Mouse (Mus musculus) neural tube, postnatal 0 days (tissue): ENCODE data around the gene Cryaa. TPM values are rescaled to one million over a fixed set of nuclear protein-coding genes. Genes with fewer than 3 reads are reported as not detected.

Experiments used
- polyA plus RNA-seq: library from polyadenylated mRNA; unstranded; fragments of >200 nt; fragmentation: Nextera tagmentation; extraction: Ambion mirVana; gene quantifications from 2 replicates; pipeline ENCODE4 v1.2.1, GENCODE M21; 2015

Cryaa gene
- polyA plus RNA-seq = 0.80 and 0.90 TPM in 2 replicates

DNA sequence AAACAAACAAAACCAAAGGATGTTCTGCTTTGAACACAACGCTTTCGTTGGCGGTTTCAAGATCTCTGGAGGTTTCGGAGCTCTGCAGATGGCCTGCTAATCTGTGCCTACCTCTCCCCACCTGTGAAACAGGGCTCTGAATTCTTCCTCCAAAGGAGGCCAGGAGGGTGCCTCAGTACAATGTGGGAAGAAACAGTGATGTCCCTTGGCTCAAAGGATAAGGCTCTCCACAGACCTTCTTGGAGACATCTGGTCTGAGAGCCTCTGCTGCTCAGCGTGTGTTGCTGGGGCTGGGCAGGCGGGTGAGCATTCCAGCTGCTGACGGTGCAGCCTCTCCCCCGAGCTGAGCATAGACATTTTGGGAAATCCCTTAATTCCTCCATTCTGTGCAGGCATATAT lies at the start of gene Cryaa:
TSS of gene Cryaa (plus strand) at position 301 of the 400 bp plus-strand sequence.

GRCm38 (mm10) chr17:31636942-31637811 lies 40.4 kb upstream of the Cryaa start, which contains the start of gene Cbs:
Gene Cbs, minus strand, starts transcription at chr17:31637238.

DNA sequence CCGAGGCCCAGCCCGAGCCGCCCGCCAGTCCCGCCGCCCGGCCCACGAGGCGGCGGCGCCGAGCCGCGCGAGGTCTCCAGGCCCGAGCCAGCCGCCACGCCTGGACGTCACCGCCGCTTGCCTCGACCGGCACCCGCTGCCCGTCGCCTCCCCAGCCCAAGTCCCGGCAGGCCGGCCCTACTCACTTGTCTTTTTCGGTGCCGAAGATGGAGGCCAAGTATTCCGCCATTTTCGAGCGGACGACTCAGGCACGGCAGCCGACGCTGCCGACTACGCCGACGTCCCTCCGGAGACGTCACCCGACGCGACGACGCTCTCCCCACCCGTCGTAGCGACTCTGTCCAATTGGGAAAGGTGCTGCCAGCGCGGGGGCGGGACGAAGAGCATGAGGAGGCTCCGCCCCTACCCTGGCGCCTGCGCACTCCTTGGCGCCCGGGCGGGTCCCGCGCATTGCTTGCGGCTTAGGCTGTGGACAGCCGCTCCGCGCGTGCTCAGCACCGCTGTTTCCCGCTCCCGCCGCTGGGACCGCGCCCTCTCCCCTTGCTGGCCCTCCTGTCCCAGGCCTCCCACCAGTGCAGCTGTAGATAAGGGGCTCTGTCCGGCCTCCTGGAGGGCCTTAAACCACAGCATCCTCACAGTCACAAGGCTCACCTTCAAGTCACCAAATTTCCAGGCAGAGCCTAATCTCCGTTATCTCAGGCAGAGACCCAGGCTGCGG lies 19.0 kb upstream of the Cryaa start, which contains the start of gene U2af1:
TSS of gene U2af1 (minus strand) at position 425 of the 718 bp plus-strand sequence.

Other genes with a start within 250 kb of the Cryaa start
- gene Wdr4, start 157.8 kb upstream of the Cryaa start, polyA plus RNA-seq = 21.9 and 26.0 TPM in 2 replicates
- 554 and 565 TPM in 2 replicates for gene Ndufv3, start 157.7 kb upstream of the Cryaa start, polyA plus RNA-seq
- gene Pknox1, start 113.1 kb upstream of the Cryaa start, polyA plus RNA-seq = 32.5 and 36.4 TPM in 2 replicates
- gene Cbs, start 40.6 kb upstream of the Cryaa start, polyA plus RNA-seq = 38.4 and 40.5 TPM in 2 replicates
- 177 and 190 TPM in 2 replicates for gene U2af1, start 18.9 kb upstream of the Cryaa start, polyA plus RNA-seq
- 15.0 and 16.8 TPM in 2 replicates for gene Sik1, start 178.0 kb downstream of the Cryaa start, polyA plus RNA-seq